Mouse (Mus musculus): ENCODE results near the gene Src.
"Not testable (repeated sequence)": the region's sequence is repeated elsewhere in the genome, so short reads cannot be mapped to it uniquely, and the experiment has no call there.

Gene Src

DNA sequence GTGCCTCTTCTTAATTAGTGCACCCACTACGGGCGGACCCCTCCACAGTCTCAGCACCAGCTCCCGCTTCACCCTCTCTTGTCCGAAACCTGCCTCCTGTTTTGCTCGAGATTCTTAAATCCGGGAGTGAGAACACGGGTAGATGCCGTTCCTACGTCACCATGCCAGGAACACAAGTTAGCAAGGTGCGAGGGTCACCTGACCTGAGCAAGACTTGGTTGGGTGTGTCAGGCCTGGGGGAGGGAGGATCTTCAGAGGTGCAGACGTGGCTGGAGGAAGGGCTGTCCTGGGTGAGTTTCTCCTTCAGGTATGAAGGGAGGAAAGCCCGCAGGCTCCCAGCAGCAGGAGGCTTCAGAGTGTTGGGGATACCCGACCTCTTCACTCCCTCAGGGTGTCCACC lies at the start of gene Src:
Gene Src (plus strand): TSS at position 239 of the 400 bp plus-strand sequence.
- no peak for DNase-seq

DNA sequence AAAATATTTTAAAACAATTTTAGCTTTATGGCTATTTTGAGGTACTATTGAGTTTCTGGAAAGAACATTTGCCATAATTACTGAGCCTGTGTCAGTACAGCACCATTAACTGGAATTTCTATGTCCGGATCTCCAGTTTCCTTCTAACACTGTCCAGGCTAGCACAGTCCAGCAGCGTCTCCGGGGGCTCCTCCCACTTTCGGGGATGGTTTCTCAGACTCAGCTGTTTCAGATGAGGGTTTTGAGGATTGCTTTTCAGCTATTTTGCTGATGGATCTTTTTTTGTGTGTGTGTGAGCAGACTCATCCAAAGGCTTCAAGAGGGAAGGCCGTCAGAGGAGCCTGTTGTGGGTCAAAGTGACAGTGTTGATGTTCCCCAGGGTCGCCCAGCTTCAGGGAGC lies 46.5 kb upstream of the Src start:
- no peak for DNase-seq

DNA sequence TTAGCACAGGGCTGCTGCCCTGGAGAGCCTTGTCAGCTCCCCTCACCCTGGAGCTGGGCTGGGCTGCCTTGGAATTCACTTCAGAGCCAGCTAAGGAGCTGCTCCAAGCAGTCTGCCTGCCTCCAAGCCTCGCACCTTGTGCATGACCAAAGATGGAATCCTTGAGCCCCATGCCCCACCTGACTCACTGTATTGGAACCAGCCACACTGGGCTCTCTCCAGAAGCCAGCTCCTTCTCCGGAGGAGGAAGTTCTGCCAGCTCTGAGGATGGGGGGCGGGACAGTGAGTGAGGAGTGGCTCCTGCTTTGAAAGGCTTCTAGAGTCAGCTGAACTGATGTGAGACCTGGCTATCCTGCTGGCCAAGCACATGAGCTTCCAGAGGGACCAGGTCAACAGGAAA lies 44.6 kb upstream of the Src start:
- DNase-seq, result no peak

DNA sequence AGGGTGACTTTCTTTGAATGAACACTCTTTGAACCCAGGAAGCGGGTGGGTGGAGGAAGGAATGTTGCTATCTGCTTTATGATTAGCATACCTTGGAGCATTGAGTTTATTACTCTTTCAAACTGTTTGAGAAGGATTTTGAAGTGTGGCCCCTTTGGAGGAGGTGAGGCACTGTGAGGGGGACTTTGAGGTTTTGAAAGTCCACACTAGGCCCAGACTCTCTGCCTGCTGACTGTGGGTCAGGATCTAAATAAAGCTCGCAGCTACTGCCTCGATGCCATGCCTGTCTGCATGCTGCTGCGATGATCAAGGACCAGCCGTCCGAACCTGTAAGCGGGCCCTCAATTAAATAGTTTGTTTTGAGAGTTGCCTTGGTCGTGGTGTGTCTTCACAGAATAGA lies 43.2 kb upstream of the Src start:
- DNase-seq, result no peak

DNA sequence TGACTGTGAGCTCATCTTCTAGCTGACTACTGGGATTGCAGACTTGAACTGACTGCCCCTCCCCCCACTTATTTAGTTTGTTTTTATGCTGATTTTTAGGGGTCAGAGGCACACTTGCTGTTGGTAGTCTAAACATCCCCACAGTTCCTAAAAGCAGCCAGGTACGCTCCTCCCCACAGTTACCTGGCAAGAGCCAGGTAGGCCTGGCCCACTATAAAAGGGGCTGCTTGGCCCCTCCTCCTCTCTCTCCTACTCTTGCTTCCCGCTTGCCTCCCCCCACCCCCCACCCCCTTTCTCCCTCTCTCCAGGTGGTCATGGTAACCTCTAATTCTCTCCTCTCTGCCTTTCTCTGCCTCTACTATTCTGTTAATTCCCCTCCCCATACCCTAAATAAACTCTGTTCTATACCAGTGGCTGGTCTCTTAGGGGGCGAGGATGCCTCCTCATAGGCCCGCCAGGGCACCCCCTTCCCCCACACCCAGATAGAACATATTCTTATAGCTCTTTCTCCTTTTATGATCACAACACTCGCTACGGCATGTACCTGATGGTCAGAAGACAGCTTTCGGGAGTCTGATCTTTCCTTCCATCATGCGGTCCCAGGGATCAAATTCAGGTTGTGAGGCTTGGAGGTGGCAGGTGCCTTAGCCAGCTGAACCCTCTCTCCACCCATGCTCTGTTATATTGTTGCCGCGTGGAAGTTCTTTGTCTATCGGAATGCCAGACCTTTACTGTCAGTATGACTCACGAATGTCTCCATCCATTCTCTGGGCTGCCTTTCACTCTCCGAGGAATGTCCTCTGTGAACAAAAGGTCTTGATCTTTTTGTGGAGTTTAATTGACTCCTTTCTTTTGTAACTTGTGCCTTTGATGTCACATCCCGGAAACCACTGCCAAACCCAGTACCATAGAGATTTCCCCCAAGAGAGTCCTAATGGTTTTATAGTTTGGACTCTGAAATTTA lies 42.2 kb upstream of the Src start:
- DNase-seq, result no peak

DNA sequence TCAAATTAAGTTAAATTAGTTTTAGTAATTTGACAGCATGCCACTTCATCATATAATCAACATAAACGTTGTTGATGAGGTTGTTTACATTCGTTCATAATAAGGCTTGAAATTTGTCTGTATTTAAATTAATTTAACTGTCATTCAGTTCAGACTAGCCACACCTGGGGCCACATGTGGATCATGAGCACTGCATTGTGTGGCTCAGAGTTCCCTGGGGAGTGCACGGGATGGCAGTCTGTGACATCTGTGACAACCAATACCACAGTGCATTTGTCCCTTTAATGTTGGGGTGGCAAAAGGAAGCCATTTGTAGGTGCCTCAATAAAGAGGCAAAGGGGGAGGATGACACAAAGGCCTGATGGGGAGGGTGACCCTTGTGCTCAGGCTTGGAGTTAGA lies 41.2 kb upstream of the Src start:
- DNase-seq, result no peak

DNA sequence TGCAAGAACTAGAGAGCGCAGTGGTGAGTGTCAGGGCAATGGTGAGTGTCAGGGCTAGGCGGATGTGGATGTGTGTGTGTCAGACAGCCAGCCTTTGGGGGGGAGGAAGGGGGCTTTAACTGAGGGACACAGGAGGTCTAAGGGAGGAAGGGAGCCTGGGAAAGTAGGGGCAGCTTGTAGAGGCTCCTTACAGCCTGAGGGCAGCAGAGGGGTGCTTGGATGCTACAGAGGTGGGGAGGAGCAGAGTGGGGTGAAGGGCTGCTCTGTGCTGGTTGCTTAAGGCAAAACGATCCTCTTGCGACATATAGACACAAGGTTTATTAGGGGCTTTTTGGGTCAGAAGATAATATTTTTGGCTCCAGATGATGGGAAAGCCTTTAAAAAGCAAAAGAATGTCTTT lies 33.4 kb upstream of the Src start:
- no peak for DNase-seq

DNA sequence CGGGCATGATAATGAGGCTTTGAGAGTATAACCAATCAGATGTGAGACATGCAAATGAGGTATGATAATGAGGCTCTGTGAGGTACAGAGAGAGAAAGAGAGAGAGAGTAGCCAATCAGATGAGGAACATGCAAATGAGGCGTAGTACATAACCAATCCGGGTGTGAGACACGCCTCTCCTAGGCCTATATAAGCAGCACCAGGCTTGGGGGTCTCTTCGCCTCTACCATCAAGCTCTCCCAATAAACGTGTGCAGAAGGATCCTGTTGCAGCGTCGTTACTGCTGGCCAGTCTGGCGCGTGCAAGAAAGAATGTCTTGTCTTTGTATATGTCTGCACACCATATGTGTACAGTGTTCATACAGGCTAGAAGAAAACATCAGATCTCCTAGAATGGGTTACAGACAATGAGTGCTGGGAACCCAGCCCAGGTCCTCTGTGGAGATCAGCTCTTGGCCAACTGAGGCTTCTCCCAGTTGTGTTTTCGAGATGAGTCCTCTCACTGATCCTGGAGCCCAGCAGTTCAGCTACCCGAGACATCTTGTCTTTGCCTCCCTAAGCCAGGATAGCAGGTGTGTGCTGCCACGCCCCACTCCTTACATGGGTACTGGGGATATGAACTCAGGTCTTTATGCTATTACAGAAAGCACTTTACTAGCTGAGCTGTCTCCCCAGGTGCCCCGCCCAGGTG lies 29.2 kb upstream of the Src start:
- DNase-seq, result not testable (repeated sequence)

DNA sequence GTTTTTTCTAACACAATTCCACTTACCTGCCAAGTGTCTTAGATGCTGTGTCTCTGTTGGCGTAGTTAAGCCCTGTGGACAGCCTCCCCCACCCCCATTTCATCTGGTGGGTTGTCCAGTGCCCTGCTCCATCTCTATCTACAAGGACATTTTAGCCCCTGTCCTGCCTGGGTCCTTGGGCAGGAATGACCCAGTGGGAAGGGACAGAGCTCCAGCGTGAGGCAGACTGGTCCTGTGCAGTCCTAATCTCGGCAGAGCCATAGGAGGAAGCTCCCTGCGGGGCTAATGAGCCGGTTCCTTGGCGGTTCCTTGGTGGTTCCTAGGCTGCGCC lies 28.7 kb upstream of the Src start:
- no peak for DNase-seq

DNA sequence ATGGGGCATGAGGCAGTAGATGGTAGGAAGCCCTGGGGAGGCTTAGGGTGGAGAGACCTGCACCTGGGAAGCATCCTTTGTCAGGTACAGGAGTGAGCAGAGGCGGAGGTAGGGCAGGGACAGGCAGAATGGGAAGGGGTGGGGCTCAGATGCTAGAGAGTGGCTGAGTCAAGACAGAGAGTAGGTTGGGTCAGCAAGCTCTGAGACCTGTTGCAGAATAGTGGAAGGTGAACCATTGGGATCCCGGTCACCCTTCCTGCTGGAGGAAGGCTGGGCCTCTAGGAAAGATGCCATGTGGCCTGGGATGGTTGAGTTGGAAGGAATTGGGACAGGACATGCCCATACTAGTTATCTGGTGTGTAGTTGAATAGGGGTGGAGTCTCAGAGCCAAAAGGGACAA lies 25.9 kb upstream of the Src start:
- DNase-seq, result no peak

DNA sequence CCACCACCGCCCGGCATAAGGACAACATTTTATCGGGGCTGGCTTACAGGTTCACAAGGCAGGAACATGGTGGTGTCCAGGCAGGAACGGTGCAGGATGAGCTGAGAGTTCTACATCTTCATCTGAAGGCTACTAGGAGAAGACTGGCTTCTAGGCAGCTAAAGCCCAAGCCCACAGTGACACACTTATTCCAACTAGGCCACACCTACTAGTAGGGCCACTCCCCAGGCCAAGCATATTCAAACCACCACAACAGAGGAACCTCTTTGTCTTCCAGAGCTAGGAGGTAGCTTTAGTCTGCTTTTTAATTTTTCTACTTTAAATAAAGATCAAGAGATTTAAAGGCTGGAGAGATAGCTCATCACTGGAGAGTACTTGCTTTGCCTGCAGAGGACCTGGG lies 24.7 kb upstream of the Src start:
- no peak for DNase-seq

DNA sequence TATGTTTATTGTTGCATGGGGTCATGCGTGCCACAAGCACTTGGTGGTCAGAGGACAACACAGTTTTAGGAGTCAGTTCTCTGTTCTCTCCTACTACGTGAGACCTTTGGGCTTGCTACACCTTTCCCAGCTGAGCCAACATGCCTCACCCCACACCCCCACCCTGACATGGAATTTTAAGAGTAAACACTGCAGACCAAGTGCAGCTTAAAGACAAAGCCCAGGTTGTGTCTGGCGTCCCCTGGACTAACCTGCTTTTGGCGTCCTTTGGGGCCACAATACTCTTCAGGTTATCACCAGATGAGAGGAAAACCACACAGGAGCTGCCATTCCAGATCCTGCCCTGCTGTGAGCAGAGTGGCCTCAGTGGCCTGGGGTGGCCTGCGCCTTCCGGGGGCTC lies 23.4 kb upstream of the Src start:
- DNase-seq, result no peak

DNA sequence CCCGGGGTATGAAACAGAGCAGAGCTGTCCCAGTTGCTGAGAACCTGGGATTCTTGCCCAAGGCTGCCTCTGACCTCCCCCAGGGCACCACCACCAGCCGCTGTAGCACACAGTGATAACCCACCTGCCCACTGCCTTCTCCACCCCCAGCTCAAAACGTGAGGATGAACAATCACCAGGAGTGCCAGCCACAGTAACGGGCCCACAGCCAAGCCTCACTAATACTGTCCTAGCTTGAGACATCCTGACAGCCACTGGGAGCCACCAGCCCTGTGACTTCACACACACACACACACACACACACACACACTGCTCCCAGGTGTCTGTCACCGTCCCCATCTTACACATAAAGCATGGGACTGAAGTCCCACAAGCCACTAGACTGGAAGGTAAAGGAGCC lies 22.9 kb upstream of the Src start:
- peak; percentile 49 to 55 for DNase-seq

DNA sequence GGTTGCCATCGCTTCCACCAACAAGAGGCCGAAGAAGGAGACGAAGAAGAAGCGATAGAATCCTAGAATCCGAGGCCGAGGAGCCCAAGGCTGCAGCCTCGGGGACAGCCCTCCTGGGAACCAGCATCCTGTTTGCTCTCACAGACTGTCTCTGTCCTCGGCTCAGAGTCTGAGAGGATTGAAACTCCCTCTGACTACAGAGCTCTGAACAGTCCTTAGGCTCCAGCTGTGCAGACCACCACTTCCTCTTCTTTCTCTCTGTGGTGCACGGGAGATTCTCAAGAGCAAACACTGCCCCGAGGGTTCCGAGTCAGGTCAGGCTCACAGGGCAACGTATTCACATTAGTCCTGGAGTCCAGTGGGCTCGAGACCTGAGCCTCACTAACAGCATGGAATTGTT lies 22.3 kb upstream of the Src start:
- DNase-seq, result no peak

DNA sequence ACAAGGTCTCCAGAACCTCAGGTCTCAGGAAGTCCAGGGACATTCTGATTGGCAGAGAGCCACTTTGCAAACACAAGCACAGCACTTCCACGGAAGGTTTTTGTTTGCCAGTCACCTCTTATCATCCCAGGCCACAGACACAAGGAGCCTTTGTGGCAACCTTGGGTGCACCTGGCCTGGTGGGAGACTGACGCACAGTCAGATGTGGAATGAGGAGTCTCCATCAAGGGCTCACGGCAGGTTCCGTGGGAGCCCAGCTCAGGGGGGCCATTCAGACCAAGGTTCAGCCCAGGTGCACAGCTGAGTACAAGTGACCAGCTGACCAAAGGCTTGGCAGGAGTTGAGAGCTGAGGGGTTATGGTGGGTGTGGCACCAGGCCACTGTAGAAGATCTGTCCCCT lies 20.9 kb upstream of the Src start:
- DNase-seq, result no peak

DNA sequence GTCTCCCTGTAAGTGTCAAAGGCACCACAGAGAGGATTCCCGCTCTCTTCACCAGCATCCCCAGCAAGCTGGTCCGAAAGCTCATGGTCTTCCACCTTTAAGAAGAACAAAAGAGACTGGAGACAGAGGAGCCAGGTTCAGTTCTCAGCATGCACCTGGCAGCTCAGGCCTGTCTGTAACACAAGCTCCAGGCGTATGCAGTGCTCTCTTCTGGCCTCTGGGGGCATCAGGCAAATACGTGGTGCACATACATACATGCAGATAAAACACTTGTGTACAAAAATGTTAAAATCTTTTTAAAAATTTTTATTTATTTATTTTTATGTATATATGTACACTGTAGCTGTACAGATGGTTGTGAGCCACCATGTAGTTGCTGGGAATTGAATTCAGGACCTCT lies 19.7 kb upstream of the Src start:
- DNase-seq, result no peak

DNA sequence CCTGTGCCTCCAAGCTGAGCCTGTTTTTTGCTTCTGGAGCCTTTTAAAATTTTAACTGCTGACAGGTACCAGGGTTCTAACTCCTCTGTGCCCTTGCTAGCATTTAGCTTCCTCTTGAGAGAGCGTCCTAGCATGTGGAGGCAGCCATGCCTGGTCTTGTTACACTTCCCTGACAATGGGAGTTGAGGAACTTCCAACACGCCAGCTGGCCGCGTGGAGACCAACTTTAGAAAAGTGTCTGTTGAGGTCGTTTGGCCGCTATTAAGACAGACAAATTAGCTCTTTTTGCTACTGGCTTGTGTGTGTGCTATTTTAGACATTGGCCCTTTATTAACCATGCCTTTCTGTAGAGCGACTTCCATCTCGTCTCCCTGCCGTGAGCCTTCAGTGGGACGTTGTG lies 18.4 kb upstream of the Src start:
- DNase-seq, result no peak

DNA sequence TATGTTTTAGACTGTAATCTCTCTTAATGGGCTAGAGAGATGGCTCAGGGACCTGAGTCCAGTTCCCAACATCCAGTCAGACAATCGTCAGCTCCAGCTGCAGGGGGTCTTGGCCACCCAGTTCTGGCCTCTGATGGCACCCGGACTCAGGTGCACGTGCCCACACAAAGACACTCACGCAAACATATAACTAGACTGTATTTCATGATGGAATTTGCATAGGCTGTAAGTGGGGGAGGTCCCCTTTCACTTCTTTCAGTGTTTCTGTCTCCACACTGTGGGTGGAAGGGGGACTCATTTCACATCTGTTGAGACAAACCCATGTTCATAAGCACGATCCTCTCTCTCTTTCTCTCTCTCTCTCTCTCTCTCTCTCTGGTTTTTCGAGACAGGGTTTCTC lies 17.8 kb upstream of the Src start:
- no peak for DNase-seq

DNA sequence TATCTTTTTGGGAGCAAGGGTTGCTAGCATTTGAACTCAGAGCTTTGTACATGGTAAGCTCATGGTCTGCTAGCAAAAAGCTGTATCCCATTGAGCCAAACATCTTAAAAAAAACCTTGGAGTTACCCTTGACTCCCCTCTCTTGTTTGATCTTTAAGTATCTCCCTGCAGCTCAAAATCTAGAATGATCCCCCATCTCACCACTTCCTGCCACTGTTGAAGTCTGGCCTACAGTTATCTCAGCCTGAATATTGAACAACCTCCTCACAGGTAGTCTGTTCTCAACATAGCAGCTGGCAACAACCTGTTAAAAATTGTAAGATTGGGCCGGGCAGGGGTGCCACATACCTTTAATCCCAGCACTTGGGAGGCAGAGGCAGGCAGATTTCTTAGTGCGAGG lies 17.0 kb upstream of the Src start:
- no peak for DNase-seq

DNA sequence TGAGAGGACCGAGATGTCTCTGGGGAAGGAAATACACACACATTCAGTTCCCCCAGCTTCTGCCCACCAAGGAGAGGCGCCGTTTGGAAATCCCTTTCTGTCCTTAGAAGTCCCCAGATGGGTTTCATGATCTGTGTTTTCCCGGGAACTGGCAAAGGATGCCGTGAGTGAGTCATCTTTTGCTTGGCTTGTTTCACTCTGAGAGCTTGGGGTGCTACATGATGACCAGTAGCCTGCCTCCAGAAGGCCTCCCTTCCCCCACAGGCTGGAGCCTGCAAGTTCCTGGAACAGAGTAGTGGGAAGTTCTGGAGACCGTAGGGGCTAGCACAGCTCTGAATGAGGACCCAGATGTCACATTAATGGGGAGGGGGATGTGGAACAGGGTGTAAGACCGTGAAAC lies 10.6 kb upstream of the Src start:
- no peak for DNase-seq

DNA sequence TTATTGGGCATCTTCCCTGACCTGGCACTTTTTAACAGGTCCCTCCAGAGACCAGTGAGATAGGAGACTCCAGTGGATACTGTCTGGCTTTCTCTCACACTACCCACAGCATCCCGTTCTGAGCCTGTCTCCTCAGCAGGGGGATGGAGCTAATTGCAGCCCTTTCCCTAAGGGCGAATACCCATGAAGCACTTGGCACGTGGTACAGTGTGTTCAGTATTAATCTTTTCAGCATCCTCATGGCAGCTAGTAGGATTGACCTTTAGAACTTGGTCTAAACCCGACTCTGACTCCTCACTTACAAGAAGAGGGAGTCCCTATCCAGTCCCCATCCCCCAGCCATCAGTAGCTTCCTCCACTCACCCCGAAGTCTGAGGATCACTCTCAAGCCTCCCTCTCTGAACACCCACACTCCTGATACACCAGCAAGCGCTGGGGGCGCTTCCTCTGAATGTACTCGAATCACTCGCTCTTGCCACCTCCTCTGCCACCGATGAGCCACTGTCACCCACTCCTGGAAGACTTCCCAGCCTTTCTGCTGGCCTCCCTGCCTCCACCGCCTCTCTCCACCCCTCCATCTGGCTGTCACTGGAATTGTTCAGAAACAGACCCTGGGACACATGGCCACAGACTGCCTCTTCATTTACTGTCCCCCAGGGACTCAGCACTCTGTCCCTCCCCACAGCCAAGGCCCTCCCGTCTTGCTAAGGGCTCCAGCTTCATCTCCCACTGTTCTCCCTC lies 8.3 kb upstream of the Src start:
- peak; percentile 65 to 67 for DNase-seq

DNA sequence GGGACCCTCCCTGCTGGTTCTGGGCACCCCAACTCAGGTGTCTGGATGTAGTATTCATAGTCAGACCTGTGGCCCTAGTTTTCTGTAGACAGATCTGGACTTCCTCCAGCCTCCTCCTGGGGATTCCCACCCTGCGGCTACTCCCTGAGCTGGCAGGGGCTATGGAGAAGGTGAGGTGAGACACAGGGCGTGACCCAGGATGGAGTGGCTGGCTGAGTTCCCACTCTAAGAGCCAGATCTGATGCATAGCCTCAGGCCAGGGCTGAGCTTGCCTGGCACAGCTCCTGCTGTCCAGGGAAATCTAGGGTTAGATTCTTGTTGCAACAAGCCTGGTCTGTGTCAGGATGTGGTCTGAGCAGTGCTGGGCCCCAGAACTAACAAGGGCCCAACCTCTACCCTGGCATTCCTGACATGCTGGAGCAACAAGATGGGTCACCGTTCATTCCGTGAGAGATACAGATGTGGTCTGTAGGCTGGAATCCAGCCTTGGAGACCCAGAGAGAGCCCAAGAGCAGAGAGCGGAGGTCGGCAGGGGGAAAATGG lies 7.0 kb upstream of the Src start:
- DNase-seq, result no peak

DNA sequence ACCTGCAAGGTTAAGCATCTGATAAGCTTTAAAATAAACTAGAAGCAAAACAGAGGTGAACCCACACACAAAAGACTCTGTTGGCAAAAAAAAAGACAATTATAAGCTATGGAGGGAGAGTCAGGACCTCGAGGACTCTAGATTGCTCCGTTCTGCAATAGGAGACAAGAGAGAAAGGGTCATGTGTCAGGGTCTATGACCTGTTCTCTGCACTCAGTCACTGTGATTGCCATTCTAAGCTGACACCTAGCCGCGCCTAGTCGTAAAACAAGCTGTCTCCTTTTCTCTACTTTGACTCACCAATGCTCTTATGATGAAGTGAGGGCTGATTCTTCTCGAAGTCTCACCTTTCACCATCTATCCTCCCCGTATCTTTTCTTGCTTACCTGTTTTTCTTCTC lies 5.7 kb upstream of the Src start:
- no peak for DNase-seq

DNA sequence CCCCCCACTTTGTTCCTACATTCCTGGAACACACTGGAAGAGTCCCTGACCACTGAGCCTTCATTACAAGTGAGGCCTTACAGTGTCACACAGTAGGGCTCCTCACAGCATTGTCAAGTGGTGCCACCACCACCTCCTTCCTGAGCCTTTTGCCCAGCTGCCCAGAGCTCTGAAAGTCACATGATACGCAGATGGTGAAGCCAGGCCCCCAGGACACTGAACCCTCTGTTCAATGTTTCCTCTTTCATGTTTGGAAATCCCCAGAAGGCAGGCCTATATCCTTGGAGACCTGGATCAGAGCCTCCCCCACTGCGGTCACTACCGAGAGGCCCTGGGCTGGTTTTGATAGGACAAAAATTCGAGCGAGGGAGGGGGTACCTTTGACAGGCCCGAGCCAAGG lies 1.0 kb upstream of the Src start:
- no peak for DNase-seq
